19 mouse cellular contexts compared by ENCODE assay signal in genomic region chr11:32527006-32527405, GRCm38 (mm10). TPM values are rescaled to one million over a fixed set of nuclear protein-coding genes. Genes with fewer than 3 reads are reported as not detected.
"Had no signal": no experiment of that assay in that cellular context is flagged by ENCODE, and none has a peak within 500 bp of the region (broad histone marks: within the 10 kb centered on the region; RNA-seq: fewer than 3 reads in every experiment).

No protein-coding gene starts in this region.

- DNase-seq: retina, postnatal 1 day; right cerebral cortex, adult 18-20 months; right cerebral cortex, postnatal 14 days; right cerebral cortex, postnatal 25 days; right cerebral cortex, postnatal 4 days; spleen, adult 18-20 months; thymus, adult 18-20 months; thymus, adult 2 months; thymus, postnatal 14 days; thymus, postnatal 25 days; thymus, postnatal 36 days; thymus, postnatal 4 days had no signal

- H3K4me1 ChIP-seq: stomach, embryonic 15.5 days had no signal

- H3K27me3 ChIP-seq: stomach, embryonic 15.5 days had no signal

- H3K4me3 ChIP-seq: neural tube, embryonic 12.5 days; neural tube, embryonic 13.5 days; neural tube, embryonic 15.5 days; stomach, embryonic 15.5 days had no signal

- H3K4me2 ChIP-seq: neural tube, embryonic 12.5 days; neural tube, embryonic 13.5 days; neural tube, embryonic 15.5 days; stomach, embryonic 15.5 days had no signal

- H3K9me3 ChIP-seq: neural tube, embryonic 12.5 days; neural tube, embryonic 13.5 days; neural tube, embryonic 15.5 days; stomach, embryonic 15.5 days had no signal

- H3K27ac ChIP-seq: neural tube, embryonic 12.5 days; neural tube, embryonic 13.5 days; neural tube, embryonic 15.5 days; stomach, embryonic 15.5 days; stomach, postnatal 0 days had no signal

- H3K9ac ChIP-seq: neural tube, embryonic 12.5 days; neural tube, embryonic 13.5 days; neural tube, embryonic 15.5 days; stomach, embryonic 15.5 days had no signal

RNA-seq across cellular contexts. Expression of gene Efcab9, which starts 4.9 kb away (rescaled TPM):
- polyA plus RNA-seq: neural tube, embryonic 14.5 days; neural tube, embryonic 15.5 days; small intestine, adult 2 months had no signal
